Mouse (Mus musculus): ENCODE measurements around the gene Cdk2ap2.

GRCm38 (mm10) chr19:4130106-4130505 lies 33.1 kb downstream of the Cdk2ap2 start:
- TF ChIP-seq POLR2A (IDR thresholded peaks at IDR 0.05; ENCODE audit: borderline replicate concordance, low read depth, low read length), result no peak
- TF ChIP-seq CTCF (IDR thresholded peaks at IDR 0.05; ENCODE audit: low read depth, low read length), result no peak

Measured in bone marrow macrophage, adult 2 months (primary cell).